Mouse (Mus musculus): ENCODE results near the gene Shbg.
A peak's percentile ranks its signal among the peaks of the same experiment; 100 is the strongest.

Shbg gene

GRCm38 (mm10) chr11:69599436-69599835, 18.3 kb downstream of the Shbg start:
- no peak for DNase-seq (ENCODE audit: low spot score)

- DNase-seq (ENCODE audit: low spot score), result no peak
Measured at GRCm38 (mm10) chr11:69594853-69595252, 22.9 kb downstream of the Shbg start.

GRCm38 (mm10) chr11:69592799-69593198, 24.9 kb downstream of the Shbg start:
- DNase-seq (ENCODE audit: low spot score), result no peak

GRCm38 (mm10) chr11:69591899-69592637, 25.6 kb downstream of the Shbg start:
- no peak for DNase-seq (ENCODE audit: low spot score)

- no peak for DNase-seq (ENCODE audit: low spot score)
Measured at GRCm38 (mm10) chr11:69591424-69591823, 26.3 kb downstream of the Shbg start.

DNA sequence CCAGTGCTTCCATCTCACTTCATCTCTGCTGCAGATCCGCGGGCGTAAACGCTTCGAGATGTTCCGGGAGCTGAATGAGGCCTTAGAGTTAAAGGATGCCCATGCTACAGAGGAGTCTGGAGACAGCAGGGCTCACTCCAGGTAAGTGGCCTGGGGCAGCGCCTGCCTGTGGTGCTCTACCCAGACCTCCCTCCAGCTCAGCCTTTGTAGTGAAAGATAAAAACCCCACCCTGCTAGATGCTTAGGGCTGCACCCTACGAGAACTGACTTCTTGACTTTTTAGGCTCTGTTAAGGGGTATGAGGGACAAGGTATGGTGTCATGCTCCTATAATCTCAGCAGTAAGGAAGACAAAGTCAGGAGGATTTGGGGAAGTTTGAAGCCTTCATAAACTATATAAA, 27.1 kb downstream of the Shbg start:
- no peak for DNase-seq (ENCODE audit: low spot score)

DNA sequence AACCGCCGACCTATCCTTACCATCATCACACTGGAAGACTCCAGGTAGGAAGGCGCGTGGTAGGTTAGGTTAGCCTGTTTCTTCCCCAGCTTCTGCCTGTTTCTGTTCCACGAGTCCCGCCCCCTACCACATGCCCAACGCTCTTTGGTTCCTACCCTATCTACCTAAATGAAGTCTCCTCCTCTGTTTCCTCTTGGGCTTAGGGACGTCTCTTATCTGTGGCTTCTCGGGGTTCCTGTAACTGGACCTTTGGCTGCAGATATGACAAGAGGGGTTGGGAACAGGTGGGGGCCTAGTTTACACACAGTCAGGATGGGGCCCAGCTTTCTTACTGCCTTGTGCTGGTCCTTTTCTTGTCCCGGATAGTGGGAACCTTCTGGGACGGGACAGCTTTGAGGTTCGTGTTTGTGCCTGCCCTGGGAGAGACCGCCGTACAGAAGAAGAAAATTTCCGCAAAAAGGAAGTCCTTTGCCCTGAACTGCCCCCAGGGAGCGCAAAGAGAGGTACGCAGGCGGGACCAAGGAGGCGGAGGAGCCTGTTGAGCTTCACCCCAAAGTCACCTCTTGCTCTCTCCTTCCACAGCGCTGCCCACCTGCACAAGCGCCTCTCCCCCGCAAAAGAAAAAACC, 28.4 kb downstream of the Shbg start:
- no peak for DNase-seq (ENCODE audit: low spot score)

DNA sequence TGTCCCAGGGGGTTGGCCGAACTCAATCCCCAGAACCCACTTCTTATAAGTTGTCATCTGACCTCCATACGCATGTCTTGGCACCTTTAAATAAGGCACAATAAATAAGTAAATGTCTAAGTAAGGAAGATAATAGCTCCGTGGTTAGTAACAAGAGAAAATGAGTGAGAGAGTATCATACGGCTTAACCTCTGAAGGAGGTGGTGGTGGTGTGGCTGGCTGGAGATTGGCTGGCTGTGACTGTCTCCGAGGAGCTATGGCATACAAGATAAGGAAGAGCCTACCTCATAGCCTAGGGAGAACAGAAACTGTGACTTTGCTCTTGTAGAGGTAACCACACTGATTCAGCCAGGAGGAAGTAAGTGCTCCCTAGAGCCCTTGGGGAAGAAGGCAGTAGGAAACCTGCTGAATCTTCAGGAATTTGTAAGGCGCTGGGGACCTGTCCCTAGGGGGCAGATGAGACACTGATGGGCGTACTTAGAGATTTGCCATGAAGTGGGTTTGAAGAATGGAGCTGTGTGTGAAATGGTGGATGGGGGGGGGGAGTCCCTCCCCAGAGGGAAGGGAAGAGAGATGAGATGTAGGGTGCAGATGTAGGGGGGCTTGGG, 31.9 kb downstream of the Shbg start:
- DNase-seq (ENCODE audit: low spot score), result no peak

DNA sequence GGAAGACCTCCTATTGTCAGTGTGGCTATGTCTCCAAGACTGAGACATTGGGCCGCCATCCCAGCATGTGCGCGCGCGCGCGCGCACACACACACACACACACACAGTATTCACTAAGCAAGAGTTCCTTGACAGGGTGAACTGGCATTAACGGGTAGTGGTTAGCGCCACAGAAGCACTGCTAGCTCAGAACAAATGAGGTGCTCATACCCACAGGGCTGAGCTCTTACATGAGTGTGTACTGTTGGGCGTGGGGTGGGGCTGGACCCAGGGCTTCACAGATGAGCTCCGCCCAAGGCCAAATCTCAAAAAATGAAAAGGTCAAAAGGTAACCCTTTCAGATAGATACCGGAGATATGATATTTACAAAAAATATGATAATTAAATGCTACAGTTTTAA, 32.8 kb downstream of the Shbg start:
- DNase-seq (ENCODE audit: low spot score), result no peak

DNA sequence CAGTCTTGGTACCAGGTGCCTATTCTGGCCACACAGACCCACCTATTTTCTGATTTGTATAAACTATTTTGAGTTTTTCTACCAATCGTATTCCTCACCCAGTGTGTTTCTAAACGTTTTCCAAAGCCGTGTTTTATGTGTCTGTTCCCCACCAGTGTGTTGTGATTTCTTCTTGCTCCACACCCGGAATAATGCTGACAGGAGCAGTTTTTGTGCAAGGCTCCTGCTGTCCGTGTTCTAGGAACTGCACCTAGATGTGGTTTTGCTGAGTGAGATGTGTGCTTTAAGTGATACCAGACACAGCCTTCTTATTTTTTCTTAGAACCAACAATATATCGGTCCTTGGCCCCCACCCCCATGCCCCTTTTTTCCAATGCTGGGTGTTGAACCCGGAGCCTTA, 33.7 kb downstream of the Shbg start:
- DNase-seq (ENCODE audit: low spot score), result no peak

DNA sequence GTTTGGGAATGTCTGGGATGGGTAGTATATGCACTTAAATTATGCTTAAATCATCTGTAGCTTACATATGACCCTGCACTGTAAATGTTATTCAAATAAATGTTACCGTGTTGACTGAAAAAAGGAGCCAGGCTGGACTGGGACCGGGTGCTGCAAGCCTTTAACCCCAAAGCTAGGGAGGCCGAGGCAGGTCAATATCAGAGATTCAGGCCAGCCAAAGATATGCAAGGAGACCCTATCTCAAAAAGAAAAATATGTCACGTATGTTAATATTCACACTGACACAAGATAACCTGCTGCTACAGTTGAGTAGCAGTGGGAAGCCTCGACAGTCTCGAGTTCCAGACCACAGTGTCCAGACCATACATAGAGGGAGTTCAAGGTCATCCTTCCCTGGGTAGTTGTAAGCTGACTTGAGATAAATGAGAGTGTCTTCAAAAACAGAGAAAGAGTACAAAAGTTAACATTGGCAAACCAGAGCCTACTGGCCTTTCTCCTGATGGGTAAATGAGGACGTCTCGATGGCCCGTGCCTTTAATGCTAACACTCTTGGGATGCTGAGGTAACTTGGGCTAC, 35.4 kb downstream of the Shbg start:
- no peak for DNase-seq (ENCODE audit: low spot score)

DNA sequence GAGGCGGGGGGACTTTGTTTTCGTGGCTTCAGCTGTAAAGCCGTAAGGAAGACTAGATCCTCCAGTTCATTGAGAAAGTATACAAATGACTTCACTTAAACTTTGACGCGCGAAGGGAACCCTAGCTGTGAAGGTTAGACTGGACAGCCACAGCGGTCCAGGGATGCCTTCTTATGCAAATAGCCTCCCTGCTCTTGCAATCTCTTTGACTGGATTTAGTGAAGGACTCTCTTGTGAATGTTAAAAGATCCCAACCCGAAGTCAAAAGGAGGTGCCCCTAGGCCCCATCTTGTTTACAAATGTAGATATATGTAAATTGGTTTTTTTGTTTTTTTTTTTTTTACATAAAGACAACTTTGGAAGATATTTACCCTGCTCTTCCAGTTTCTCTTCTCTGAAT, 35.9 kb downstream of the Shbg start:
- DNase-seq (ENCODE audit: low spot score), result no peak

DNA sequence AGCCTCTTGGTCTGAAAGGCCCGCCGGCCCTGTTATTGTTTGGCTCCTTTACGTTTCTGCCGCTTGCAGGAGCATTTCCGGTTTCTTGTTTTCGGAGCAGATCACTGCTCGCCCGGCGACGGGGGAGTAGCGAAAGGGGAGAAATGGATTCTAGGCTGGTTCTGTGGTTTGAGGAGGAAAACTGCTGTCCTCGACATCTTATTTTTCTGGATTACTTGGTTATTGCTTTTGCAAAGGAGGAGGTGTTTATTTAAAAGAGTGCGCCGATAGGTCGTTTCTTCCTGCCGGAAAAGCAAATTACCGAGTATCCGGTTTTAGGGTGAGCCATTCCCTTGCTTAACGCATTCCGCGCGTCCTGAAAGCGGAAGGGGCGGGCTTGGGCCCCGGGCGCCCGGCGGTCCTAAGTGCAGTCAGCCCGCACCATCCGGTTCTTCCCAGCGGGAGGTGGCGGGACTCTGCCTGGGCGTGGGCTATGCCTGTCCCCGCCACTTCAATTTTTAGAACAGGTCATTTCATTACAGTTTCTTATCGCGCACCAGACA, 36.5 kb downstream of the Shbg start:
- DNase-seq (ENCODE audit: low spot score), result peak; percentile 90

DNA sequence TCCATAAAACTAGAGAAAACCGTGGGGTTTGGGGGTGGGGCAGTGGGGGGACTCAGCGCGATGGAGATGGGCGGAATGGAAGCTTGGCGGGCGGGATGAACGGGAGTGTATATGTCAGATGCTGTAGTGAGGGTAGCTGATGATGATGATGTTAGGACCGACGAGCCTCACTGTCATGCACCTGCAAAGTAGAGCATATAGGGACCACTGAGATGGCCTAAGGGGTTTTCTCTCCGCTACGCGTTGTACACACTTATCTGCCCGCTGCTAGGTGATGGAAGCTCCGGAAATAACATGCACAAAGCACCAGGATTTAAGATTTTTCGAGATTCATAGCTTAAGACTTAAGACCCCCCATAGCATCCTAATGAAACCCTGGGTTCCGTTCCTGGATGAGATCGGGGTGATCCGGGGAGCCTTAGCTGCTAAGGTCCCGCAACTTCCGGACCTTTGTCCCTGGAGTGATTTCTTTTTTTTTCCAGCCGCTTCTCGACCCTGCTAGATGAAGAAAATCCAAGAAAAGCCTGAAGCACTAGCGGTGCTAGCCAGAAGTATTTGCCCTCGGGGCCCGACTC, 37.0 kb downstream of the Shbg start:
- DNase-seq (ENCODE audit: low spot score), result no peak

DNA sequence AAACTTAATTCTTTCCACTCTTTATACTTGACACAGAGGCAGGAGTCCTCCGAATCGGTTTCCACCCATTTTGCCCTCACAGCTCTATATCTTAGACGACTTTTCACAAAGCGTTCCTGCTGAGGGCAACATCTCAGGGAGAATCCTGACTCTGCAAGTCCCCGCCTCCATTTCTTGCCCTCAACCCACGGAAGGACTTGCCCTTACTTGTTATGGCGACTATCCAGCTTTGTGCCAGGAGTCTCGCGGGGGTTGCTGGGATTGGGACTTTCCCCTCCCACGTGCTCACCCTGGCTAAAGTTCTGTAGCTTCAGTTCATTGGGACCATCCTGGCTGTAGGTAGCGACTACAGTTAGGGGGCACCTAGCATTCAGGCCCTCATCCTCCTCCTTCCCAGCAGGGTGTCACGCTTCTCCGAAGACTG, 37.6 kb downstream of the Shbg start, which contains the start of the genes Wrap53 and Trp53:
Gene Wrap53 (minus strand): TSS at position 165 of the 424 bp plus-strand sequence.
Gene Trp53 (plus strand): TSS at position 269 of the 424 bp plus-strand sequence.
- DNase-seq (ENCODE audit: low spot score), result peak; percentile 90

DNA sequence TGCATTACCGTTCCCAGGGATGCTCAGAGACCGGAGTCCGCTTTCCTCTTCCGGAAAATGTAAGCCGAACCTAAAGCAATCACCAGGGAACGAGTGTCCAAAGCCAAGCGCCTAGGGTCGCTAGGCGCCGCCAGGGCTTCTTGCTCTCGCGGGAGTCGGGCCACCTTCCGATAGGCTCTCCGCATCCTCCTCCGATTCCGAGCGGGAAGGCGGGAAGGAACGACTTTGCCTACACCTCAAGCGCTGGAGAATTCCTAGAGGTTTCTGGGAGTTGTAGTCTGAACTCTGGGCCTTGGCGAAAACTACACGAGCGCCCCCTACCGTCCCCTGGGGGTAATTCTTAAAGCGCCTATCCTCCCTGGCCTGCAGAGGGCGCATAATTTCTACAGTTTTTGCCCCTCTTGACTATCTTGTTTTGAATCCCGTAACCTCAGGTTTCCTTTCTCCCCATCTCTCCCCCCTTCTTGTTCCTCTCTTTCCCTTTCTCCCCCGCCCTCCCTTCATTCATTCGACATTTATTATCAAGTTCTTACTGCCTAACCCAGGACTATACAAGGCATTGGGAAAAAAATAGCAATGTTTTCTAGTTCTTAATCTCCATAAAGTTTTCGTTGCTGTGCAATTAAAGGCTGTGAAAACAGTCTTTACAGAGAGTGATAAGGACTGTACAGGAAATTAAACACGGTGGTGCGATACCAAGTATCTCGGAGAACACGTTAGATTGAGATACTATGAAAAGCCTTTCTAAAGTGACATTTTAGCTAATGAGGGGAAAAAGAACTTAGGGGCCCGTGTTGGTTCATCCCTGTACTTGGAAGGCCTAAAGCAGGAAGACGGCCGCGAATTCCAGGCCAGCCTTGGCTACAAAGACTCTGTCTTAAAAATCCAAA, 38.3 kb downstream of the Shbg start:
- DNase-seq (ENCODE audit: low spot score), result peak; percentile 95

- DNase-seq (ENCODE audit: low spot score), result no peak
Measured at GRCm38 (mm10) chr11:69578301-69578700, 39.4 kb downstream of the Shbg start.

DNA sequence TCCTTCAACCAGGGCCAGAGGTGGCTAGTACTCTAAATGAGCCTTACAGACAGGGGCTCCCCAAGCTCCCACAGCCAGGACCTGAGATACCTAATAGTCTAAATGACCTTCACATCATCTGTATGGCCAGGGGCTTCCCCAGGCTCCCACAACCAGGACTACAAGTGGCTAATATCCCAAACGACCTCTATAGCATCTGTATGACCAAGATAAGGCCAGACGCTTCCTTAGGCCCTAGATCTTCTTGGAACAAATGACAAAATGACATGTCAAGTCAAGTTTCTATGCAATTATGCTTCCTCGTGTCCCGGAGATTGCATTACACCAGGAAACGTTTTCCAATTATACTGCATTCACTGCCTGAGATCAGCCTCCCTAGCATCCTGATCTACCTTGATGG, 41.4 kb downstream of the Shbg start:
- no peak for DNase-seq (ENCODE audit: low spot score)

GRCm38 (mm10) chr11:69575220-69575619, 42.5 kb downstream of the Shbg start:
- no peak for DNase-seq (ENCODE audit: low spot score)

DNA sequence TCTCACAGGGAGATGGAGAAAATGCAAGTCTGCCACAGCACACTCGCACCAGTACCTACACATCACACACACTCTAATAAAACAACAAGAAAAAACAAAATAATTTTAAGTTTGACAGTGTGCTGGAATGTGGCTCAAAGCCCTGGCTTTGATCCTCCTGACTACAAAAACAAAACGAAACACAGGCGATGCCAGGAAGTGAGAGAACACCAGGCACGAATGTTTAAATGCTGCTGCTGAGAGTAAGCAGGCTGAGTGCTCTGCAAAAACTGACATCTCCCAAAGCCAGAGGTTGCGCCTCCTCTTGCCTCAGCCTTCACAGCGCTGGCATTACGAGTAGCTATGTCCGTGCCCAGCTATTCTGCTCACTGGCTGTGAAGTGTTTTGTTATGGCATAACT, 52.6 kb downstream of the Shbg start:
- no peak for DNase-seq (ENCODE audit: low spot score)
